Mouse (Mus musculus) testis, adult 2 months (tissue): ENCODE data around the gene Nfx1. TPM values are rescaled to one million over a fixed set of nuclear protein-coding genes. Genes with fewer than 3 reads are reported as not detected.

Experiments used
- H3K27ac ChIP-seq: fragments of 200-500 bp; 2 replicates; pipeline ENCODE4 v1.5.1; 2012; ENCODE audit warnings: low read depth, low read length; ENCODE audit not compliant: control insufficient read depth, insufficient read depth
- H3K27me3 ChIP-seq: fragments of 200-500 bp; 2 replicates; pipeline ENCODE4 v1.6.1; 2012; ENCODE audit warnings: mild to moderate bottlenecking, low read length, moderate library complexity; ENCODE audit not compliant: control insufficient read depth, insufficient read depth
- H3K36me3 ChIP-seq: fragments of 200-500 bp; 2 replicates; pipeline ENCODE4 v1.6.1; 2012; ENCODE audit warnings: mild to moderate bottlenecking, low read length; ENCODE audit not compliant: control insufficient read depth, insufficient read depth
- H3K4me1 ChIP-seq: fragments of 200-500 bp; 2 replicates; pipeline ENCODE4 v1.6.1; 2012; ENCODE audit warnings: low read length; ENCODE audit not compliant: control insufficient read depth, insufficient read depth
- H3K4me3 ChIP-seq: fragments of 200-500 bp; 2 replicates; pipeline ENCODE4 v1.5.1; 2012; ENCODE audit warnings: low read depth, mild to moderate bottlenecking, low read length, moderate library complexity, mixed read lengths; ENCODE audit not compliant: control insufficient read depth
- CTCF ChIP-seq: fragments of 200-500 bp; IDR thresholded peaks from 2 replicates; pipeline ENCODE4 v1.5.1; 2012; ENCODE audit warnings: low read depth, mild to moderate bottlenecking, inconsistent platforms, low read length, moderate library complexity; ENCODE audit not compliant: control insufficient read depth, insufficient read depth, insufficient replicate concordance
- POLR2A ChIP-seq: fragments of 200-500 bp; IDR thresholded peaks from 2 replicates; pipeline ENCODE4 v1.6.1; 2012; ENCODE audit warnings: low read depth, mild to moderate bottlenecking, inconsistent platforms, low read length, moderate library complexity; ENCODE audit not compliant: control insufficient read depth
- polyA plus RNA-seq: library from polyadenylated mRNA; depleted of rRNA; stranded (reverse); fragments of >200 nt; gene quantifications from 2 replicates; pipeline ENCODE4 v1.2.3, GENCODE M21; 2012

The Nfx1 gene
- polyA plus RNA-seq, 1 experiment: 29.5 TPM

GRCm38 (mm10) chr4:41029372-41029771 is 58.7 kb downstream of the Nfx1 start:
- Histone ChIP-seq H3K4me1 (no peaks in the 10 kb centered on the region; the same call in 1 of the 2 replicates), H3K36me3 (no peaks in the 10 kb centered on the region), H3K4me3 (no peak overlapping the region), H3K27me3 (no peaks in the 10 kb centered on the region), H3K27ac (no peak overlapping the region)
- TF ChIP-seq POLR2A: no peak
- TF ChIP-seq CTCF: no peak

GRCm38 (mm10) chr4:41031242-41031641 is 60.5 kb downstream of the Nfx1 start:
- H3K4me3 ChIP-seq: no peak overlapping the region
- H3K27ac ChIP-seq: no peak overlapping the region
- TF ChIP-seq POLR2A (no peak), CTCF (no peak)

GRCm38 (mm10) chr4:41037942-41038341 is 67.2 kb downstream of the Nfx1 start:
- H3K36me3 ChIP-seq: no peaks in the 10 kb centered on the region
- no peak for TF ChIP-seq POLR2A
- peaks cover 3% of the 10 kb centered on the region; the same call in 1 of the 2 replicates for H3K4me1 ChIP-seq
- no peak overlapping the region for H3K27ac ChIP-seq
- no peaks in the 10 kb centered on the region for H3K27me3 ChIP-seq
- H3K4me3 ChIP-seq: no peak overlapping the region

More at GRCm38 (mm10) chr4:41031242-41031641, 60.5 kb downstream of the Nfx1 start:
- Histone ChIP-seq H3K4me1 (no peaks in the 10 kb centered on the region), H3K27me3 (no peaks in the 10 kb centered on the region), H3K36me3 (no peaks in the 10 kb centered on the region)

GRCm38 (mm10) chr4:41040983-41041382 is 70.3 kb downstream of the Nfx1 start:
- TF ChIP-seq CTCF (no peak), POLR2A (no peak)
- Histone ChIP-seq H3K4me3 (no peak overlapping the region), H3K4me1 (peaks cover 3% of the 10 kb centered on the region; the same call in 1 of the 2 replicates), H3K36me3 (no peaks in the 10 kb centered on the region), H3K27me3 (no peaks in the 10 kb centered on the region), H3K27ac (no peak overlapping the region)

- Histone ChIP-seq H3K27me3 (no peaks in the 10 kb centered on the region), H3K36me3 (no peaks in the 10 kb centered on the region), H3K4me3 (no peak overlapping the region), H3K27ac (no peak overlapping the region), H3K4me1 (peaks cover 8% of the 10 kb centered on the region; the same call in 1 of the 2 replicates)
- no peak for TF ChIP-seq CTCF
- no peak for TF ChIP-seq POLR2A
These were observed 72.2 kb downstream of the Nfx1 start for GRCm38 (mm10) chr4:41042880-41043279.

GRCm38 (mm10) chr4:41043961-41044360 is 73.3 kb downstream of the Nfx1 start:
- H3K27me3 ChIP-seq: no peaks in the 10 kb centered on the region

GRCm38 (mm10) chr4:41045288-41045687 is 74.6 kb downstream of the Nfx1 start:
- Histone ChIP-seq H3K4me1 (peaks cover 8% of the 10 kb centered on the region; the same call in 1 of the 2 replicates), H3K27ac (no peak overlapping the region), H3K36me3 (no peaks in the 10 kb centered on the region), H3K4me3 (peak overlapping the region; percentile 89), H3K27me3 (no peaks in the 10 kb centered on the region)
- TF ChIP-seq POLR2A (no peak), CTCF (no peak)

More at GRCm38 (mm10) chr4:41043961-41044360, 73.3 kb downstream of the Nfx1 start:
- TF ChIP-seq POLR2A (no peak), CTCF (no peak)
- Histone ChIP-seq H3K4me1 (peaks cover 8% of the 10 kb centered on the region; the same call in 1 of the 2 replicates), H3K4me3 (peak overlapping the region; percentile 89; the same call in 1 of the 2 replicates), H3K27ac (no peak overlapping the region), H3K36me3 (no peaks in the 10 kb centered on the region)
